Mouse (Mus musculus) MEL (cell line): ENCODE measurements around the gene Mgp.

Experiments used
- CTCF ChIP-seq, 3 experiments: IDR thresholded peaks in 2 of 3; conservative IDR thresholded peaks in 1 of 3; 2 replicates each; pipeline ENCODE4 v1.5.1; 2011 to 2012; ENCODE audit warnings: low read length in 3 of 3, low read depth in 2 of 3, mild to moderate bottlenecking in 2 of 3, improper control_type of control experiment in 1 of 3, inconsistent platforms in 1 of 3, mixed read lengths in 1 of 3, moderate library complexity in 1 of 3; ENCODE audit not compliant: control insufficient read depth in 1 of 3, insufficient read depth in 1 of 3, poor library complexity in 1 of 3, severe bottlenecking in 1 of 3
- MYC ChIP-seq: IDR thresholded peaks from 2 replicates; pipeline ENCODE4 v1.6.1; 2011; ENCODE audit warnings: low read depth, mild to moderate bottlenecking, low read length, improper control_type of control experiment, moderate library complexity
- TCF12 ChIP-seq: IDR thresholded peaks from 2 replicates; pipeline ENCODE4 v1.6.1; 2014; ENCODE audit warnings: low read depth, mild to moderate bottlenecking, inconsistent platforms, low read length, improper control_type of control experiment, moderate library complexity
- USF2 ChIP-seq, 2 experiments: IDR thresholded peaks; 2 replicates each; pipeline ENCODE4 v1.6.1; 2011 to 2012; ENCODE audit warnings: improper control_type of control experiment in 2 of 2, low read length in 2 of 2, borderline replicate concordance in 1 of 2, inconsistent platforms in 1 of 2, low read depth in 1 of 2, mild to moderate bottlenecking in 1 of 2; ENCODE audit not compliant: insufficient read depth in 1 of 2

DNA sequence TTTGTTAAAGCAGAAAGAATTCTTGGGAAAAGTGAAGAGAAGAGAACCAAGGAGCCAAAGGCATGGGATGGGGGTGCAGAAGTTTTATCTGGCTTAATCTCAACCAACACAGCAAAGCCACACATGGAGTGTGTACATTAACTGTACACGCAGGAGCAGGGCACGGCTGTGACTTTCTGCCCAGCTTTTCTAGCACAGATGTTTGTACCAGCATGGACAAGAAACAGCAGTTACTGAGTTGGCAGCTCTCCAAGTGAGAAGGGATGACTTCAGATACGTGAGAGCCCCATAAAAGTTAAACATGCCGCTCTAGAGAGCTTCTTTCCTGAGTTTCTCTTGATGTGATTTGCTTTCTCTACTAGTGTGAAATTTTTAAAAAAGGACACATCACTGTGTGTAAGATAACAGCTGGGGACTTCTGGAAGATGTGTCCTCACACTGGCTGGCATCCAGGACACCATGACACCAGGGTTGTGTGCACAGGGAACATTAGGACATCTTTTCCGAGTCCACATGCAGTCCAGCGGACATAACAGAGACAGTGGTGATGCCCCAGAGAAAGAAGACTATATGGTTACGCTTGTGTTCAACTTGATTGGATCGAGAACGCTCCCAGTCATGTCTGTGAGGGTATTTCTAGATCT, 34.7 kb upstream of the Mgp start:
- TF ChIP-seq TCF12 (no peak), MYC (no peak), USF2 (IDR thresholded peaks at IDR 0.05; ENCODE audit: borderline replicate concordance in 1 of 2, insufficient read depth in 1 of 2, low read depth in 1 of 2, low read length in 2 of 2) (no peak), CTCF (IDR thresholded peaks at IDR 0.05 in 2 of 3, conservative IDR thresholded peaks at IDR 0.05 in 1 of 3; ENCODE audit: control insufficient read depth in 1 of 3, insufficient read depth in 1 of 3, low read depth in 2 of 3, low read length in 3 of 3, poor library complexity in 1 of 3, severe bottlenecking in 1 of 3) (no peak)
